Mouse (Mus musculus) kidney, adult 2 months (tissue): ENCODE measurements around the gene Prss33.

ENCODE experiments used
- CTCF ChIP-seq: fragments of 200-500 bp; conservative IDR thresholded peaks from 2 replicates; pipeline ENCODE4 v1.5.1; 2011; ENCODE audit warnings: low read depth, mild to moderate bottlenecking, control low read depth, low read length, moderate library complexity, mixed read lengths; ENCODE audit not compliant: insufficient read depth, insufficient read length
- POLR2A ChIP-seq: fragments of 200-500 bp; IDR thresholded peaks from one replicate; pipeline ENCODE4 v1.6.1; 2011; ENCODE audit warnings: low read depth, low read length, control low read depth

GRCm38 (mm10) chr17:23788973-23789372, 46.9 kb downstream of the Prss33 start:
- TF ChIP-seq CTCF (no peak), POLR2A (no peak)
